In genomic region chr5:108246314-108246765, GRCm38 (mm10) we compare ENCODE assay signal across 9 mouse cellular contexts. TPM values are rescaled to one million over a fixed set of nuclear protein-coding genes. Genes with fewer than 3 reads are reported as not detected.
A peak's percentile ranks its signal among the peaks of the same experiment; 100 is the strongest.
DNase-seq lines count a peak whose midpoint lies in the region; ATAC-seq and TF ChIP-seq lines count a peak whose summit lies in the region.
"Had no signal": no experiment of that assay in that cellular context is flagged by ENCODE, and none has a peak within 500 bp of the region (broad histone marks: within the 10 kb centered on the region; RNA-seq: fewer than 3 reads in every experiment).

No protein-coding gene starts in this region.

- 54% methylated on average over 3 of the region's 3 CpGs for WGBS in liver, postnatal 0 days (ENCODE audit: insufficient replicate concordance)
- 52% methylated on average over 3 of the region's 3 CpGs for WGBS in liver, embryonic 12.5 days (ENCODE audit: insufficient replicate concordance)

- dilution Hi-C loops in CH12.LX (cut with MboI; ENCODE audit: extremely low pct_ligation_motif_present, extremely low pct_unique_long_range_greater_than_20kb, low sequenced_read_pairs): no loop called here

- H3K36me3 ChIP-seq in liver, postnatal 0 days (replicated peaks; ENCODE audit: insufficient read depth, low read length): no peaks in the 10 kb centered on the region
- no peaks in the 10 kb centered on the region for H3K36me3 ChIP-seq in liver, embryonic 12.5 days
- H3K36me3 ChIP-seq in CH12.LX (replicated peaks in 1 of 2; ENCODE audit: control insufficient read depth in 1 of 2, insufficient read depth in 1 of 2, low read length in 1 of 2): no peaks in the 10 kb centered on the region

- no peak for TF ChIP-seq CTCF in liver, postnatal 0 days (IDR thresholded peaks at IDR 0.05; ENCODE audit: low read depth)
- no peak for TF ChIP-seq CTCF in CH12.LX (conservative IDR thresholded peaks at IDR 0.05 in 1 of 2, IDR thresholded peaks at IDR 0.05 in 1 of 2; ENCODE audit: low read depth in 2 of 2, low read length in 2 of 2)

- no peak for ATAC-seq in liver, postnatal 0 days
- ATAC-seq in liver, embryonic 12.5 days: no peak
- ATAC-seq in monocyte, adult 5-6 weeks (replicated peaks; ENCODE audit: insufficient number of reproducible peaks, low FRiP score, low TSS enrichment, poor library complexity, severe bottlenecking): peak; percentile 96
- ATAC-seq: hindbrain, postnatal 0 days had no signal

- H3K27ac ChIP-seq in liver, postnatal 0 days (ENCODE audit: low read depth): no peak overlapping the region
- no peak overlapping the region for H3K27ac ChIP-seq in liver, embryonic 12.5 days
- no peak overlapping the region for H3K27ac ChIP-seq in CH12.LX (ENCODE audit: insufficient read depth, low read depth)
- H3K27ac ChIP-seq: gastrocnemius, adult 2 months; hindbrain, postnatal 0 days had no signal

- H3K79me2 ChIP-seq in CH12.LX (replicated peaks; ENCODE audit: control insufficient read depth, extremely low read depth, insufficient read depth, poor library complexity, severe bottlenecking): no peaks in the 10 kb centered on the region

- no peak for DNase-seq in liver, postnatal 0 days
- peak; percentile 46 for DNase-seq in CH12.LX (ENCODE audit: extremely low read depth)
- peak; percentile 15 for DNase-seq in adrenal gland, postnatal 25 days
- no peak for DNase-seq in embryo, embryonic 10 days (ENCODE audit: low spot score)
- DNase-seq in right cerebral cortex, postnatal 10 days (ENCODE audit: low spot score in 2 of 2): no peak
- DNase-seq: gastrocnemius, adult 2 months had no signal

- in situ Hi-C loops in CH12.LX (cut with MboI; ENCODE audit: low pct_ligation_motif_present, low pct_unique_long_range_greater_than_20kb, low sequenced_read_pairs): no loop called here

- no peaks in the 10 kb centered on the region for H3K9me3 ChIP-seq in liver, postnatal 0 days (ENCODE audit: low read length)
- H3K9me3 ChIP-seq in liver, embryonic 12.5 days (replicated peaks): no peaks in the 10 kb centered on the region
- H3K9me3 ChIP-seq in CH12.LX (replicated peaks; ENCODE audit: low read length): no peaks in the 10 kb centered on the region

- no peak overlapping the region for H3K4me3 ChIP-seq in liver, postnatal 0 days (ENCODE audit: low read depth, low read length)
- no peak overlapping the region for H3K4me3 ChIP-seq in liver, embryonic 12.5 days
- no peak overlapping the region for H3K4me3 ChIP-seq in CH12.LX (replicated peaks in 1 of 3; ENCODE audit: low read depth in 2 of 3, low read length in 2 of 3, poor library complexity in 1 of 3)
- H3K4me3 ChIP-seq: gastrocnemius, adult 2 months had no signal

- no peak overlapping the region for H3K9ac ChIP-seq in liver, postnatal 0 days (replicated peaks)
- H3K9ac ChIP-seq in liver, embryonic 12.5 days: no peak overlapping the region
- no peak overlapping the region for H3K9ac ChIP-seq in CH12.LX (ENCODE audit: insufficient read depth, low read depth)

- TF ChIP-seq RAD21 in CH12.LX (IDR thresholded peaks at IDR 0.05; ENCODE audit: low read depth, low read length): no peak

- no peak overlapping the region for H3K4me2 ChIP-seq in liver, postnatal 0 days (ENCODE audit: low read depth, low read length)
- H3K4me2 ChIP-seq in liver, embryonic 12.5 days: no peak overlapping the region
- H3K4me2 ChIP-seq in CH12.LX (ENCODE audit: insufficient read depth, low read depth, poor library complexity, severe bottlenecking): peak overlapping the region; percentile 96

- no peak for TF ChIP-seq POLR2A in CH12.LX (IDR thresholded peaks at IDR 0.05; ENCODE audit: low read depth, low read length)

- 0 out of 2 replicates have a peak, but pooled peaks have one; percentile 37 for TF ChIP-seq EP300 in liver, postnatal 0 days (IDR thresholded peaks at IDR 0.05; ENCODE audit: low read depth)
- TF ChIP-seq EP300 in CH12.LX (IDR thresholded peaks at IDR 0.05; ENCODE audit: low read length): peak; percentile 98

- no peaks in the 10 kb centered on the region for H3K4me1 ChIP-seq in liver, postnatal 0 days (ENCODE audit: insufficient read depth)
- H3K4me1 ChIP-seq in liver, embryonic 12.5 days: no peaks in the 10 kb centered on the region
- peaks cover 2 to 14% of the 10 kb centered on the region in 2 experiments; a peak in 3 of 4 replicates for H3K4me1 ChIP-seq in CH12.LX (ENCODE audit: control insufficient read depth in 1 of 2, insufficient read depth in 2 of 2)

- H3K27me3 ChIP-seq in liver, postnatal 0 days (ENCODE audit: insufficient read depth, low read length): no peaks in the 10 kb centered on the region
- 0 out of 2 replicates have a peak, but pooled peaks cover 2% of the 10 kb centered on the region for H3K27me3 ChIP-seq in liver, embryonic 12.5 days (replicated peaks)
- H3K27me3 ChIP-seq in CH12.LX (replicated peaks): no peaks in the 10 kb centered on the region

TF ChIP-seq in CH12.LX, 34 proteins besides CTCF, POLR2A, EP300 and RAD21:
- TF ChIP-seq TCF12 (IDR thresholded peaks at IDR 0.05; ENCODE audit: low read depth, low read length): peak; percentile 67; the same call in 1 of the 2 replicates
- no peak for TF ChIP-seq ZKSCAN1 (IDR thresholded peaks at IDR 0.05; ENCODE audit: borderline replicate concordance, low read depth, low read length)
- no peak for TF ChIP-seq USF2 (conservative IDR thresholded peaks at IDR 0.05; ENCODE audit: low read depth, low read length)
- no peak for TF ChIP-seq SMC3 (IDR thresholded peaks at IDR 0.05; ENCODE audit: low read depth, low read length)
- 0 out of 2 replicates have a peak, but pooled peaks have one; percentile 54 for TF ChIP-seq MAX (IDR thresholded peaks at IDR 0.05; ENCODE audit: low read length)
- no peak; the same call in 1 of the 2 replicates for TF ChIP-seq HCFC1 (IDR thresholded peaks at IDR 0.05; ENCODE audit: low read depth, low read length)
- no peak for TF ChIP-seq ZC3H11A (IDR thresholded peaks at IDR 0.05; ENCODE audit: low read depth, low read length)
- TF ChIP-seq UBTF (IDR thresholded peaks at IDR 0.05; ENCODE audit: low read depth, low read length): no peak
- no peak for TF ChIP-seq GABPA (IDR thresholded peaks at IDR 0.05; ENCODE audit: insufficient replicate concordance, low read depth, low read length)
- peak; percentile 77 for TF ChIP-seq ETS1 (conservative IDR thresholded peaks at IDR 0.05; ENCODE audit: low read depth, low read length)
- TF ChIP-seq KAT2A (IDR thresholded peaks at IDR 0.05; ENCODE audit: insufficient replicate concordance, low read length): 0 out of 2 replicates have a peak, but pooled peaks have one; percentile 33
- TF ChIP-seq CHD2 (IDR thresholded peaks at IDR 0.05; ENCODE audit: low read length): peak; percentile 78
- peak; percentile 97 for TF ChIP-seq ZNF384 (IDR thresholded peaks at IDR 0.05; ENCODE audit: low read depth, low read length)
- TF ChIP-seq ZMIZ1 (IDR thresholded peaks at IDR 0.05; ENCODE audit: low read depth, low read length): 0 out of 2 replicates have a peak, but pooled peaks have one; percentile 30
- TF ChIP-seq RCOR1 (conservative IDR thresholded peaks at IDR 0.05; ENCODE audit: low read depth, low read length): peak; percentile 82; the same call in 1 of the 2 replicates
- TF ChIP-seq NRF1 (IDR thresholded peaks at IDR 0.05; ENCODE audit: low read depth, low read length): no peak
- peak; percentile 75; the same call in 1 of the 2 replicates for TF ChIP-seq CHD1 (IDR thresholded peaks at IDR 0.05; ENCODE audit: low read depth, low read length)
- TF ChIP-seq TBP (conservative IDR thresholded peaks at IDR 0.05; ENCODE audit: low read depth, low read length): no peak
- peak; percentile 67; the same call in 1 of the 2 replicates for TF ChIP-seq MYC (IDR thresholded peaks at IDR 0.05; ENCODE audit: low read depth, low read length)
- TF ChIP-seq MEF2A (IDR thresholded peaks at IDR 0.05; ENCODE audit: borderline replicate concordance, low read depth, low read length): peak; percentile 80
- peak; percentile 47 for TF ChIP-seq BHLHE40 (IDR thresholded peaks at IDR 0.05; ENCODE audit: low read depth, low read length)
- 0 out of 2 replicates have a peak, but pooled peaks have one; percentile 24 for TF ChIP-seq MAZ (IDR thresholded peaks at IDR 0.05; ENCODE audit: low read depth, low read length)
- no peak for TF ChIP-seq PAX5 (IDR thresholded peaks at IDR 0.05; ENCODE audit: low read length)
- no peak for TF ChIP-seq USF1 (IDR thresholded peaks at IDR 0.05; ENCODE audit: low read depth, low read length)
- peak; percentile 21 for TF ChIP-seq JUN (IDR thresholded peaks at IDR 0.05; ENCODE audit: insufficient read depth, low read depth, low read length)
- peak; percentile 41 for TF ChIP-seq JUND (conservative IDR thresholded peaks at IDR 0.05; ENCODE audit: low read depth, low read length)
- TF ChIP-seq ELF1 (IDR thresholded peaks at IDR 0.05; ENCODE audit: low read depth, low read length): peak; percentile 23; the same call in 1 of the 2 replicates
- 0 out of 2 replicates have a peak, but pooled peaks have one; percentile 55 for TF ChIP-seq MAFK (IDR thresholded peaks at IDR 0.05; ENCODE audit: insufficient replicate concordance, low read length)
- TF ChIP-seq POLR2AphosphoS2 (IDR thresholded peaks at IDR 0.05; ENCODE audit: low read depth, low read length): no peak
- no peak for TF ChIP-seq E2F4 (IDR thresholded peaks at IDR 0.05; ENCODE audit: insufficient replicate concordance, low read depth, low read length)
- TF ChIP-seq MXI1 (IDR thresholded peaks at IDR 0.05; ENCODE audit: low read depth, low read length): 0 out of 2 replicates have a peak, but pooled peaks have one; percentile 38
- TF ChIP-seq IRF4 (IDR thresholded peaks at IDR 0.05; ENCODE audit: low read depth, low read length): peak; percentile 95
- no peak for TF ChIP-seq NELFE (IDR thresholded peaks at IDR 0.05; ENCODE audit: low read depth, low read length)
- peak; percentile 86 for TF ChIP-seq SIN3A (IDR thresholded peaks at IDR 0.05; ENCODE audit: low read length)

RNA-seq across cellular contexts. Expression of gene Dr1, which starts 22.4 kb away (rescaled TPM):
- polyA plus RNA-seq in liver, postnatal 0 days (2015; fragmentation: Nextera tagmentation; extraction: Ambion mirVana): 16.1 and 17.5 TPM in 2 replicates
- 39.6 and 39.7 TPM in 2 replicates for polyA plus RNA-seq in liver, embryonic 12.5 days (2016; fragmentation: Nextera tagmentation; extraction: Ambion mirVana)
- total RNA-seq in CH12.LX (2012; rRNA removed) (18.2 and 22.3 TPM in 2 replicates), CH12.LX (2014; rRNA removed) (52.6 and 57.3 TPM in 2 replicates)
- polyA plus RNA-seq in CH12.LX (2012; ENCODE audit: insufficient read length, low read depth): 40.3 and 43.1 TPM in 2 replicates
- total RNA-seq in adrenal gland, postnatal 25 days (2021): 31.9 and 35.2 TPM in 2 replicates
- 64.5 to 80.1 TPM (median 68.5 TPM) in 3 replicates for total RNA-seq in monocyte, adult 5-6 weeks (2017)

Comparison
In these comparisons a context has a peak if more than half of its experiments do, and no peak if none do; other contexts are left out.
1. DNase-seq: peak in CH12.LX (single experiment) and adrenal gland, postnatal 25 days (single experiment); none in liver, postnatal 0 days (single experiment), embryo, embryonic 10 days (single experiment) and right cerebral cortex, postnatal 10 days (0 of 2).